Mouse (Mus musculus) ES-E14 (cell line): ENCODE measurements at regions not wholly inside any gene's neighbourhood (a gene's known extent, or its start where the extent isn't known, plus 50 kb on each side); places are given as distances from the start of the nearest gene placed in this dataset.

Source experiments
- CHD2 ChIP-seq: IDR thresholded peaks from 2 replicates; pipeline ENCODE4 v1.6.1; 2014; ENCODE audit warnings: mild to moderate bottlenecking, low read depth, low read length, inconsistent platforms
- MAFK ChIP-seq: IDR thresholded peaks from 2 replicates; pipeline ENCODE4 v1.6.1; 2014; ENCODE audit warnings: mild to moderate bottlenecking, low read depth, low read length, inconsistent platforms; ENCODE audit not compliant: insufficient read depth
- ZC3H11A ChIP-seq: IDR thresholded peaks from 2 replicates; pipeline ENCODE4 v1.6.1; 2012; ENCODE audit warnings: low read depth, mild to moderate bottlenecking, inconsistent platforms, low read length, borderline replicate concordance

GRCm38 (mm10) chr11:32109911-32110310 lies 90.2 kb downstream of the Il9r start:
- TF ChIP-seq ZC3H11A (no peak), MAFK (no peak), CHD2 (no peak)
